Mouse (Mus musculus) myocyte (in vitro differentiated cells): ENCODE results near the gene Nr2f2. TPM values are rescaled to one million over a fixed set of nuclear protein-coding genes. Genes with fewer than 3 reads are reported as not detected.

ENCODE experiments used
- H3K27me3 ChIP-seq: one replicate; pipeline ENCODE4 v1.6.1; 2011; ENCODE audit not compliant: control insufficient read depth, insufficient read depth, insufficient read length
- H3K36me3 ChIP-seq: one replicate; pipeline ENCODE4 v1.6.1; 2011; ENCODE audit not compliant: control insufficient read depth, insufficient read depth
- H3K4me2 ChIP-seq: one replicate; pipeline ENCODE4 v1.6.1; 2011; ENCODE audit warnings: low read depth, control low read depth
- H3K4me3 ChIP-seq: one replicate; pipeline ENCODE4 v1.5.1; 2011; ENCODE audit warnings: mild to moderate bottlenecking, control low read depth, moderate library complexity
- H3K79me2 ChIP-seq: one replicate; pipeline ENCODE4 v1.6.1; 2011; ENCODE audit not compliant: control insufficient read depth, insufficient read depth
- H3ac ChIP-seq: one replicate; pipeline ENCODE4 v1.6.1; 2011; ENCODE audit not compliant: control insufficient read depth, insufficient read length
- CEBPB ChIP-seq: IDR thresholded peaks from 2 replicates; pipeline ENCODE4 v1.6.1; 2011; ENCODE audit warnings: mild to moderate bottlenecking, moderate library complexity; ENCODE audit not compliant: poor library complexity, insufficient read depth, severe bottlenecking
- E2F4 ChIP-seq: IDR thresholded peaks from one replicate; pipeline ENCODE4 v1.6.1; 2011; ENCODE audit warnings: mild to moderate bottlenecking, control low read depth, moderate library complexity; ENCODE audit not compliant: insufficient read depth
- MAX ChIP-seq: IDR thresholded peaks from one replicate; pipeline ENCODE4 v1.6.1; 2011; ENCODE audit warnings: low read depth, mild to moderate bottlenecking, control low read depth
- MYOD1 ChIP-seq, 3 experiments: IDR thresholded peaks; one replicate each; pipeline ENCODE4 v1.6.1; 2011; ENCODE audit warnings: control low read depth in 2 of 3, low read depth in 2 of 3, mild to moderate bottlenecking in 2 of 3, moderate library complexity in 1 of 3; ENCODE audit not compliant: insufficient read length in 2 of 3, control insufficient read depth in 1 of 3
- MYOG ChIP-seq, 3 experiments: IDR thresholded peaks; one replicate each; pipeline ENCODE4 v1.6.1; 2011; ENCODE audit warnings: control low read depth in 2 of 3, low read depth in 2 of 3, mild to moderate bottlenecking in 2 of 3; ENCODE audit not compliant: insufficient read length in 2 of 3, control insufficient read depth in 1 of 3, insufficient read depth in 1 of 3
- POLR2A ChIP-seq: IDR thresholded peaks from one replicate; pipeline ENCODE4 v1.6.1; 2011; ENCODE audit warnings: low read depth, mild to moderate bottlenecking, control low read depth, moderate library complexity; ENCODE audit not compliant: insufficient read length
- POLR2AphosphoS2 ChIP-seq: IDR thresholded peaks from one replicate; pipeline ENCODE4 v1.6.1; 2011; ENCODE audit warnings: low read depth, control low read depth; ENCODE audit not compliant: insufficient read length
- REST ChIP-seq: IDR thresholded peaks from one replicate; pipeline ENCODE4 v1.6.1; 2011; ENCODE audit warnings: mild to moderate bottlenecking, control low read depth, moderate library complexity; ENCODE audit not compliant: insufficient read depth, insufficient read length
- SRF ChIP-seq: IDR thresholded peaks from one replicate; pipeline ENCODE4 v1.6.1; 2011; ENCODE audit warnings: low read depth; ENCODE audit not compliant: control insufficient read depth, insufficient read length
- TCF12 ChIP-seq: IDR thresholded peaks from one replicate; pipeline ENCODE4 v1.6.1; 2011; ENCODE audit warnings: mild to moderate bottlenecking, control low read depth; ENCODE audit not compliant: poor library complexity, insufficient read depth, severe bottlenecking
- TCF3 ChIP-seq: IDR thresholded peaks from one replicate; pipeline ENCODE4 v1.6.1; 2011; ENCODE audit warnings: low read depth, control low read depth; ENCODE audit not compliant: insufficient read length
- USF1 ChIP-seq: IDR thresholded peaks from one replicate; pipeline ENCODE4 v1.6.1; 2011; ENCODE audit warnings: low read depth, mild to moderate bottlenecking, control low read depth, moderate library complexity
- polyA plus RNA-seq: library from polyadenylated mRNA; unstranded; fragments of >200 nt; fragmentation: generic; extraction: Trizol; gene quantifications from one replicate; pipeline ENCODE4 v1.2.1, GENCODE M21; 2012; ENCODE audit warnings: missing spikeins

Gene Nr2f2
- polyA plus RNA-seq, 1 experiment, result 7.0 TPM

- Histone ChIP-seq H3K79me2 (no peaks in the 10 kb centered on the region), H3K4me3 (no peak overlapping the region), H3K27me3 (no peaks in the 10 kb centered on the region), H3ac (no peak overlapping the region), H3K36me3 (no peaks in the 10 kb centered on the region), H3K4me2 (no peak overlapping the region)
- TF ChIP-seq TCF3 (no peak), MYOD1 (IDR thresholded peaks at IDR 0.05; ENCODE audit: control insufficient read depth in 1 of 3, insufficient read length in 2 of 3, low read depth in 2 of 3) (no peak), TCF12 (no peak), CEBPB (no peak), POLR2A (no peak), USF1 (no peak), E2F4 (no peak), REST (no peak), SRF (no peak)
Observed at GRCm38 (mm10) chr7:70329521-70330206, 36.9 kb downstream of the Nr2f2 start.

GRCm38 (mm10) chr7:70329037-70329516 is 37.5 kb downstream of the Nr2f2 start:
- TF ChIP-seq E2F4 (no peak), SRF (no peak), TCF12 (no peak), CEBPB (no peak), TCF3 (no peak), POLR2AphosphoS2 (no peak), MYOG (IDR thresholded peaks at IDR 0.05; ENCODE audit: control insufficient read depth in 1 of 3, insufficient read depth in 1 of 3, insufficient read length in 2 of 3, low read depth in 2 of 3) (no peak), USF1 (no peak), POLR2A (no peak), MAX (no peak), REST (no peak), MYOD1 (IDR thresholded peaks at IDR 0.05; ENCODE audit: control insufficient read depth in 1 of 3, insufficient read length in 2 of 3, low read depth in 2 of 3) (no peak)
- H3K36me3 ChIP-seq, result no peaks in the 10 kb centered on the region
- H3K4me2 ChIP-seq, result no peak overlapping the region
- no peaks in the 10 kb centered on the region for H3K79me2 ChIP-seq
- no peak overlapping the region for H3ac ChIP-seq
- no peak overlapping the region for H3K4me3 ChIP-seq
- H3K27me3 ChIP-seq, result no peaks in the 10 kb centered on the region

- Histone ChIP-seq H3K36me3 (no peaks in the 10 kb centered on the region), H3ac (no peak overlapping the region), H3K27me3 (no peaks in the 10 kb centered on the region)
Observed at GRCm38 (mm10) chr7:70328206-70329036, 38.1 kb downstream of the Nr2f2 start.

GRCm38 (mm10) chr7:70327191-70327590 is 39.3 kb downstream of the Nr2f2 start:
- no peaks in the 10 kb centered on the region for H3K27me3 ChIP-seq

More at GRCm38 (mm10) chr7:70328206-70329036, 38.1 kb downstream of the Nr2f2 start:
- H3K4me3 ChIP-seq, result no peak overlapping the region
- H3K79me2 ChIP-seq, result no peaks in the 10 kb centered on the region
- H3K4me2 ChIP-seq, result no peak overlapping the region
- no peak for TF ChIP-seq CEBPB
- TF ChIP-seq SRF, result no peak
- TF ChIP-seq REST, result no peak
- no peak for TF ChIP-seq POLR2A
- no peak for TF ChIP-seq E2F4
- no peak for TF ChIP-seq USF1
- TF ChIP-seq MYOD1 (IDR thresholded peaks at IDR 0.05; ENCODE audit: control insufficient read depth in 1 of 3, insufficient read length in 2 of 3, low read depth in 2 of 3), result no peak
- TF ChIP-seq POLR2AphosphoS2, result no peak
- no peak for TF ChIP-seq TCF12
- TF ChIP-seq TCF3, result no peak
- TF ChIP-seq MAX, result no peak
- no peak for TF ChIP-seq MYOG (IDR thresholded peaks at IDR 0.05; ENCODE audit: control insufficient read depth in 1 of 3, insufficient read depth in 1 of 3, insufficient read length in 2 of 3, low read depth in 2 of 3)

More at GRCm38 (mm10) chr7:70327191-70327590, 39.3 kb downstream of the Nr2f2 start:
- Histone ChIP-seq H3K36me3 (no peaks in the 10 kb centered on the region), H3K79me2 (no peaks in the 10 kb centered on the region), H3K4me2 (no peak overlapping the region), H3K4me3 (no peak overlapping the region), H3ac (no peak overlapping the region)
- no peak for TF ChIP-seq CEBPB
- TF ChIP-seq POLR2A, result no peak
- TF ChIP-seq MYOG (IDR thresholded peaks at IDR 0.05; ENCODE audit: control insufficient read depth in 1 of 3, insufficient read depth in 1 of 3, insufficient read length in 2 of 3, low read depth in 2 of 3), result no peak
- no peak for TF ChIP-seq USF1
- TF ChIP-seq MYOD1 (IDR thresholded peaks at IDR 0.05; ENCODE audit: control insufficient read depth in 1 of 3, insufficient read length in 2 of 3, low read depth in 2 of 3), result no peak
- no peak for TF ChIP-seq POLR2AphosphoS2
- no peak for TF ChIP-seq MAX
- no peak for TF ChIP-seq SRF
- TF ChIP-seq E2F4, result no peak
- TF ChIP-seq TCF3, result no peak
- TF ChIP-seq REST, result no peak
- no peak for TF ChIP-seq TCF12
